Mouse (Mus musculus): Measurements from ENCODE around the gene Satb1.
A peak's percentile ranks its signal among the peaks of the same experiment; 100 is the strongest.

Gene Satb1

DNA sequence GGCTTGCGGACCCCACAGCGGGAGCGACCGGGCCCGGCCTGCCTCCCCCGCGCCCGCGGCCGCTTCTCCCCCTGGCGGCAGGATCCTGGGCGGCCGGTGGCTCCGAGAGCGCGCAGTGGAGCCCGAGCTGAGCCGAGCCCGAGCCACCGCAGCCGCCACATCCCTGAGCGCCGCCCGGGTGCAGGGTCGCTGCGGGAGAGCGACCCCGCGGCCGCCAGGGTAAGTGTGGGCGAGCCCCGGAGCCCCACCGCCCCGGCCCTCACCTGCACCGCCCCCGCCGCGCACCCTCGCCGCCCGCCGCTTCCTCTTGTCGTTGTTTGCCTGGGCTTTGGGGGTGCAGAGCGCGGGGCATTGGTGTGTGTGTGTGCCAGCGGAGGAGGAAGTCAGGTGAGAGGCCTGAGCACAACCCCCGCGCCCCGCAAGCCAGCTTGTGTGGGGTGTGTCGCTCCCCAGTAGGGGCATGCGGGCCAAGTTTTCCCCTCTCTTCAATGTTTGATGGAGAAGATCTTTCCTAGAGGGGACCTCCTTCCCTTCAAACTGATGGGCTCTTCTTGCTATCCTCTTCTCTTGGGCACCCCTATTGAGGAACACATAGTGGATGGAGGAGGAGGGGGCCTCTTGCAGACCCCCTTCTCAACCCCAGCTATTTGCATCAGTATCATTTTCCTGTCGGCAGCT lies at the start of gene Satb1:
TSS of gene Satb1 (minus strand) at position 391 of the 678 bp plus-strand sequence.
- peak; percentile 67 for DNase-seq (ENCODE audit: low spot score)

DNA sequence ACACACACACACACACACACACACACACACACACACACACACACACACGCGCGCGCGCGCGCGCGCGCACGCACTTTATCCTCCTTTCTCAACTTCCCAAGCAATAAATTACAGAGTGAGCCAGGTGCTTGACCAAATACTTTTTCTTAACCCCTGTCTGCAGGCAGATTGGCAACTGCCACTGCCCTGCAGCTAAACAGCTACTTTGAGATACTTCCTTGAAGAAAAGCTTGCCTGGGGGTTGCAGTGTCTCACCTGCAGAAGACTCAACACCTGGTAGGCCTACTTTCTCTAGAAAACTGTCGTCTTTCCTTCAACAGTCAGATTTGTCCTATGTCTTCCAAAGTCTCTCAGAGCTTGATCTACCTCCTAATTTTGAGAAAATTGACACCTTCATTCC lies 49.5 kb upstream of the Satb1 start:
- no peak for DNase-seq (ENCODE audit: low spot score)

- no peak for DNase-seq (ENCODE audit: low spot score)
Measured at GRCm38 (mm10) chr17:51880895-51881622, 48.0 kb upstream of the Satb1 start.

- DNase-seq (ENCODE audit: low spot score): no peak
Measured at GRCm38 (mm10) chr17:51880221-51880620, 47.1 kb upstream of the Satb1 start.

DNA sequence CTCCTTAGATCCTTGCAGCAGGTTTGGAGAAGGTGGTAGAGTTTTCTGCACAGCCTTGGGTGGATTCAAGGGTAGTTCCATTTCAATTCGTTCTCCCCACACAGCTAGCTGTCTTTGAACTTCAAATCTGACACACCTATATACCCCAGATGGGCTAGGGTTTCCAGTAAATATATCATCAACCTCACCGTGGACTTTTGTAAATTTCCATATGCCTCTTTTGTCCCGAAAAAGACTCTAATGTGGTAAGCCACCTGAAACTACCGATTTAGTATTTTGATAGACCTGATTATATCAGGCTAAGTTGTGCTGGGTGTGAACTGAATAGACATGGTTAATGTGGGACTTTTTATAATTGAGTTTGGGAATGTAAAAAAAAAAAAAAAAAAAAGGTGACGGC lies 46.6 kb upstream of the Satb1 start:
- DNase-seq (ENCODE audit: low spot score): no peak

- no peak for DNase-seq (ENCODE audit: low spot score)
Measured at GRCm38 (mm10) chr17:51879171-51879570, 46.1 kb upstream of the Satb1 start.

DNA sequence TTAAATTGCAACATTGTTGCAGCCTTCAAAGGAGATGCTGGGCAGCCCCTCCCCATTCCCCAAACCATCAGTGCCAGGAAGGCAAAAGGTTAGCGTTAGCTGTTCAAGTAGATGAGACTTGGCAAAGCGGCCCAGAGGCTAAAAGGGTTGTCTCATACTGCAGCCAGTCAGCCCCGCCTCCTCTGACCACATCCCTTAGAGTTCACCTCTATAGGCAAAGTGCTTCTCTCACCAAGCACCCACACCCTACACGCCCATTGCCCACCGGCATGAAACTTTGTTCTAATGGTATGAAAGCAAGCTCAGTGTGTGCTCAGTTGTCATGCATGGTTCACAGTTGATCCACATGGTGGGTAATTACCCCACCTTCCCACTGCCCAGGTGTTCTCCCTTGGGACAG lies 43.4 kb upstream of the Satb1 start:
- no peak for DNase-seq (ENCODE audit: low spot score)

DNA sequence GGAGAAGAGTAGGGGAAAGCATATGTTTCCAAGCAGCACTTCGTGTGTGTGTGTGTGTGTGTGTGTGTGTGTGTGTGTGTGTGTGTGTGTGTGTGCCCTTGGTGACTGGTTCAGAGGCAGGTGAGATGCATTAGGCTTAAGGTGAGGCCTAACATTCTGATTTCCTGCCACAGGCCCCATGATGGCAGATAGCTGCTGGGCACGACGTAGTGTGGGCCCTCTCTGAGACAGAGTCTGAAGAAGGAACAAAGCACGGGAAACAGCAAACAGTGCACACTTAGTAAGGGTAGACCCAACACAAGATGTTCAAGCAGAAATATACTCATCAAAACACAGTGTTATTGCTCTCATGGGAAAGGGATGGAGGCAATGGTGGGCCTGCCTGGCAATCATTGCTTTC lies 24.5 kb upstream of the Satb1 start:
- DNase-seq (ENCODE audit: low spot score): no peak

GRCm38 (mm10) chr17:51856332-51856731 lies 23.2 kb upstream of the Satb1 start:
- DNase-seq (ENCODE audit: low spot score): no peak

- no peak for DNase-seq (ENCODE audit: low spot score)
Measured at GRCm38 (mm10) chr17:51855261-51855660, 22.2 kb upstream of the Satb1 start.

- DNase-seq (ENCODE audit: low spot score): no peak
Measured at GRCm38 (mm10) chr17:51853952-51854351, 20.9 kb upstream of the Satb1 start.

GRCm38 (mm10) chr17:51840596-51840995 lies 7.5 kb upstream of the Satb1 start:
- no peak for DNase-seq (ENCODE audit: low spot score)

DNA sequence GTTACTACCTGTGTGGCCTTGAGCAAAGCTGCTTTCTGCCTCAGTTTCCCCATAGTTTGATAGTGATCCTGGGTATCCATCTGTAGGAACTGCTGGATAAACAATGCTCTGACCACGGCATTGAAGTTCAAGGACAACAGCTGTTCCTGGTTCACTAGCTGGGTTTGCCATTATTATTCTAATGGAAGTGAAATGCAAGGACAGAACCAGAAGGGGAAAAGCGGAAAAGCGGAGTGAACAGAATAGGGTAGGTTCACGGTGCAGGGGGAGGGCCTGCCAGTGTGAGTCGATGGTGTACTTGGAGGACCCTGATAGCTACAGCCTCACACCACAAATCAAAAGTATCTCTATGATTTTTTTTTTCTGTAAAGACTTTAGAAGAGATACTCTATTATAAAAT lies 6.4 kb upstream of the Satb1 start:
- no peak for DNase-seq (ENCODE audit: low spot score)

- no peak for DNase-seq (ENCODE audit: low spot score)
Measured at GRCm38 (mm10) chr17:51836901-51837300, 3.8 kb upstream of the Satb1 start.

- DNase-seq (ENCODE audit: low spot score): no peak
Measured at GRCm38 (mm10) chr17:51836243-51836642, 3.2 kb upstream of the Satb1 start.

GRCm38 (mm10) chr17:51833578-51834361 lies 680 bp upstream of the Satb1 start:
- no peak for DNase-seq (ENCODE audit: low spot score)

DNA sequence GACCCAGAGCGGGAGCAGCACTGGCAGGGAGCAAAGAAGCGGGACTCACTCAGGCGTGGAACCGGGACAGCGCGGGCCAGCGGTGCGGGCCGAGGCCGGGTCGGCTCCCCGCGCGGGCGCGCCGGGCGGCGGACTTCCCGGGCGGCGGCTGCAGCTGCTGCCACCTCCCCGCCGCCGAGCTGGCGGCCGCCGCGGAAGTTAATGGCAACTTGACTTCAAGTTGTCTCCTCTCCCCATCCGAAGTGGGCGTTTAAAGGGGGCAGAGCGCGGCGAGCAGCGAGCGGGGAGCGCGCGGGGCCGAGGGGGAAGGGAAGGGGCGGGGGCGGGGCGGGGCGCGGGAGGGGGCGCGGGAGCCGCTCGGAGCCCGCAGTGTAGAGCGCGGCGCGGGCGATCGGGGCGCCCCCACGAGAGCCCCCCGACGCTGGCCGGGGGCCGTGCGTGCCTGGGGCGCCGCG lies 642 bp downstream of the Satb1 start:
- peak; percentile 46 for DNase-seq (ENCODE audit: low spot score)

DNA sequence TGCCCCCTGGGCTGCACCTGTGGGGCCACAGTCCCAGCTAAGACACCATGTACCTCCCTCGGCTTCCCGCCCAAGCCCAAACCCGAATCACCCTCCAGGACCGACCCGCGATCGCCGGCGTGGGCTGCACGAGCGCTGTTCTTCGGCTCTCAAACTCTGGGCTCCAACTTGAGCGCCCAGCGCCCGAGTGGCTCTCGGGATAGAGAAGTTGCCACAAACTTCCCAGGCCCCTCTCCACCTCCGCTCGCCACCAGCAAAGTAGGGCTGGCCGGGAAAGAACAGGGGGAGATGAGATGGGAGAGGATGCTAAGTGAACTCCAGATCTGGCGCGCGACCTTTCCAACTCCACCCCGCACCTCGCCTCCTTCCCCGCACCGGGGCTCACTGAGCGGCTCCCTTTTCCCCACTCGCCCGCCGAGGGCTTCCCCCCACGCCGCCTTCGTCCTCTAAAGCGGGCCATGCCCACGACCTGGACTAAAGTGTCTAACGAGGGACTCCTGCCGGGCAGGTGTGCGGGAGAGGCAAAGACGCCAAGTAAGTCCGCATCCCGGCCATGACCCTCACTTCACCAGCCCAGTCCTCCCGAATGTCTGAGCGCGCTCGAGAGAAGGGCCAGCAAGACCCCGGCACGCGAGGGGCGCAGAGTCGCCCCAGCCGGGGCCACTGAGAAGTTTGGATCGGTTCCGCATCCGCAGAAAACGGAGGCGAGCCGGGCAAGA lies 1.2 kb downstream of the Satb1 start:
- peak; percentile 31 for DNase-seq (ENCODE audit: low spot score)

GRCm38 (mm10) chr17:51831121-51831701 lies 1.9 kb downstream of the Satb1 start:
- no peak for DNase-seq (ENCODE audit: low spot score)

DNA sequence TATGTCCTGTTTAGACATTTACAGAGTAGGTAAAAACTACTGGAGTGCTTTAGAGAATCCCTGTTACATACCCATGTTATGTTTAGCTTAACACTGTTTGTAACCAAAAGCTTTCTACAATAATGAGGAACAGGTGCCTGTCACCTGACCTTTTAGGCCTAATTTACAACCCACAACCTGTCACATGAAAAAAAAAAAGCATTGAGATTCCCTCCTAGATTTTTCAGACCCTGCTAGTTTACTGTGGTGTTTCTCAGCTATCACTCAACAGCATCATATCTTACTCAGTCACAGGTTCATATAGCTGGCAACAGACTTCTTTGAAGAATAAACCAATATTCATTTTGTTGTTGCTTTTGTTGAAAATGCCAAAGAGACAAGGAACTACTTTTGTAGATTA lies 3.7 kb downstream of the Satb1 start:
- no peak for DNase-seq (ENCODE audit: low spot score)

- DNase-seq (ENCODE audit: low spot score): no peak
Measured at GRCm38 (mm10) chr17:51827922-51828410, 5.1 kb downstream of the Satb1 start.

DNA sequence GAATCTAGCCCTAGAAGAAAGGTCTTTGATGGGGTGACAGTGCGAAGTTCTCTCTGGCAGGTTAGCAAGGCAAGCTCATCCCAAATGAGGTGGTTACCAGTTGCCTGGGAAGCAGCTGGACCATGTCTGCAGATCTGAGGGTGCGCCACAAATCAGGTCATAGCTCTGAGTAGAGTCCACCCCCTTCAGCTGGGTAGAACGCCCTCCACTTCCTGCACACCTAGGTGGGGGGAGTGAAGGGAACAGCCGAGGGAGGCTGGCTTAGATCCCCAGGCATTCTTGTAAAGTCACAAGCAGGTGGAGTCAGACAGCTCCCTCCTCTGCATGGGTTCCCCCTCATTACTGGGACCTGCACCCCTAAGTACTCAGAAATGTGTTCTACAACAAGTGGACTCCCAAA lies 6.6 kb downstream of the Satb1 start:
- DNase-seq (ENCODE audit: low spot score): no peak
